Mouse (Mus musculus) liver, adult 2 months (tissue): ENCODE results near the gene Kctd2. TPM values are rescaled to one million over a fixed set of nuclear protein-coding genes. Genes with fewer than 3 reads are reported as not detected.

ENCODE experiments used
- DNase-seq: peaks from one replicate; pipeline ENCODE4 v3.0.0-alpha.2; 2011; ENCODE audit warnings: low read depth, low spot score; ENCODE audit errors: extremely low read depth
- H3K27ac ChIP-seq: fragments of 200-500 bp; replicated peaks from 2 replicates; pipeline ENCODE4 v1.5.1; 2012; ENCODE audit warnings: low read depth, mild to moderate bottlenecking, control low read depth, inconsistent platforms, low read length; ENCODE audit not compliant: insufficient read depth
- H3K27me3 ChIP-seq: fragments of 200-500 bp; 2 replicates; pipeline ENCODE4 v1.6.1; 2012; ENCODE audit warnings: mild to moderate bottlenecking, moderate library complexity, low read length, inconsistent platforms; ENCODE audit not compliant: control insufficient read depth, insufficient read depth
- H3K36me3 ChIP-seq: fragments of 200-500 bp; 2 replicates; pipeline ENCODE4 v1.6.1; 2012; ENCODE audit warnings: low read length, inconsistent platforms; ENCODE audit not compliant: control insufficient read depth, insufficient read depth
- H3K4me1 ChIP-seq: fragments of 200-500 bp; 2 replicates; pipeline ENCODE4 v1.6.1; 2011; ENCODE audit warnings: low read length; ENCODE audit not compliant: control insufficient read depth, insufficient read depth
- H3K4me3 ChIP-seq: fragments of 200-500 bp; 2 replicates; pipeline ENCODE4 v1.5.1; 2011; ENCODE audit warnings: low read depth, mild to moderate bottlenecking, control low read depth, low read length, moderate library complexity; ENCODE audit not compliant: insufficient read depth
- H3K79me2 ChIP-seq: fragments of 200-500 bp; 2 replicates; pipeline ENCODE4 v1.6.1; 2012; ENCODE audit warnings: inconsistent platforms, mild to moderate bottlenecking, low read length, moderate library complexity; ENCODE audit not compliant: control insufficient read depth, insufficient read depth
- H3K9ac ChIP-seq: fragments of 200-500 bp; 2 replicates; pipeline ENCODE4 v1.6.1; 2012; ENCODE audit warnings: low read depth, mild to moderate bottlenecking, control low read depth, inconsistent platforms, low read length
- CTCF ChIP-seq: fragments of 200-500 bp; IDR thresholded peaks from 2 replicates; pipeline ENCODE4 v1.5.1; 2011; ENCODE audit warnings: low read depth, low read length, control low read depth
- POLR2A ChIP-seq: fragments of 200-500 bp; IDR thresholded peaks from 2 replicates; pipeline ENCODE4 v1.6.1; 2011; ENCODE audit warnings: low read length, control low read depth; ENCODE audit not compliant: insufficient read depth; ENCODE audit errors: extremely low read depth
- WGBS: fragments of 180-500 bp; shearing (Covaris S2); methylation state at CpG from one replicate; pipeline ENCODE4 v1.1.7; 2018; 5-methylcytosine and 5-hydroxymethylcytosine counted together
- polyA plus RNA-seq: library from polyadenylated mRNA; depleted of rRNA; stranded (reverse); fragments of >200 nt; gene quantifications from 2 replicates; pipeline ENCODE4 v1.2.3, GENCODE M21; 2012
- total RNA-seq: library from RNA; depleted of rRNA; stranded (reverse); fragments of >200 nt; gene quantifications from 2 replicates; pipeline ENCODE4 v1.2.3, GENCODE M21; 2014

Gene Kctd2
- total and polyA plus RNA-seq, 2 experiments = 10.0 to 21.1 TPM

- 2% methylated on average over 30 of the region's 30 CpGs for WGBS
- H3K27me3 ChIP-seq = no peaks in the 10 kb centered on the region
- H3K4me3 ChIP-seq = peak overlapping the region; percentile 54
- no peaks in the 10 kb centered on the region for H3K36me3 ChIP-seq
- peak; percentile 39 for DNase-seq
- TF ChIP-seq CTCF (no peak), POLR2A (no peak)
- no peaks in the 10 kb centered on the region for H3K79me2 ChIP-seq
- no peak overlapping the region for H3K27ac ChIP-seq
- H3K9ac ChIP-seq = peak overlapping the region; percentile 26; the same call in 1 of the 2 replicates
- peaks cover 3% of the 10 kb centered on the region; the same call in 1 of the 2 replicates for H3K4me1 ChIP-seq
Observed at GRCm38 (mm10) chr11:115373805-115374694, 45.9 kb upstream of the Kctd2 start.

- Histone ChIP-seq H3K27ac (no peak overlapping the region), H3K36me3 (no peaks in the 10 kb centered on the region), H3K4me1 (peaks cover 3% of the 10 kb centered on the region; the same call in 1 of the 2 replicates), H3K4me3 (no peak overlapping the region), H3K79me2 (no peaks in the 10 kb centered on the region), H3K27me3 (no peaks in the 10 kb centered on the region), H3K9ac (no peak overlapping the region)
- TF ChIP-seq POLR2A (no peak), CTCF (no peak)
- WGBS = 59% methylated on average over 12 of the region's 12 CpGs
- no peak for DNase-seq
Observed at GRCm38 (mm10) chr11:115374695-115375425, 45.1 kb upstream of the Kctd2 start.

GRCm38 (mm10) chr11:115376722-115377121, 43.2 kb upstream of the Kctd2 start:
- H3K27me3 ChIP-seq = no peaks in the 10 kb centered on the region
- TF ChIP-seq POLR2A = no peak
- TF ChIP-seq CTCF = no peak

GRCm38 (mm10) chr11:115377254-115377653, 42.7 kb upstream of the Kctd2 start:
- Histone ChIP-seq H3K4me1 (peaks cover 3% of the 10 kb centered on the region; the same call in 1 of the 2 replicates), H3K79me2 (no peaks in the 10 kb centered on the region), H3K36me3 (no peaks in the 10 kb centered on the region), H3K9ac (no peak overlapping the region), H3K27me3 (no peaks in the 10 kb centered on the region), H3K27ac (no peak overlapping the region), H3K4me3 (no peak overlapping the region)
- 92% methylated on average over 4 of the region's 4 CpGs for WGBS
- no peak for DNase-seq
- TF ChIP-seq CTCF (no peak), POLR2A (no peak)

More at GRCm38 (mm10) chr11:115376722-115377121, 43.2 kb upstream of the Kctd2 start:
- 67% methylated on average over 7 of the region's 7 CpGs for WGBS
- H3K27ac ChIP-seq = no peak overlapping the region
- no peaks in the 10 kb centered on the region for H3K36me3 ChIP-seq
- H3K79me2 ChIP-seq = no peaks in the 10 kb centered on the region
- no peak for DNase-seq
- no peak overlapping the region for H3K4me3 ChIP-seq
- H3K9ac ChIP-seq = no peak overlapping the region
- peaks cover 3% of the 10 kb centered on the region; the same call in 1 of the 2 replicates for H3K4me1 ChIP-seq

GRCm38 (mm10) chr11:115377854-115378253, 42.1 kb upstream of the Kctd2 start:
- Histone ChIP-seq H3K4me1 (peaks cover 3% of the 10 kb centered on the region; the same call in 1 of the 2 replicates), H3K27me3 (no peaks in the 10 kb centered on the region), H3K4me3 (no peak overlapping the region), H3K27ac (no peak overlapping the region), H3K79me2 (no peaks in the 10 kb centered on the region), H3K36me3 (no peaks in the 10 kb centered on the region), H3K9ac (no peak overlapping the region)
- TF ChIP-seq CTCF = no peak
- TF ChIP-seq POLR2A = no peak
- 92% methylated on average over 7 of the region's 7 CpGs for WGBS
- DNase-seq = no peak

GRCm38 (mm10) chr11:115381276-115381675, 38.7 kb upstream of the Kctd2 start:
- no peaks in the 10 kb centered on the region for H3K27me3 ChIP-seq
- H3K79me2 ChIP-seq = no peaks in the 10 kb centered on the region
- H3K4me1 ChIP-seq = 0 out of 2 replicates have a peak, but pooled peaks cover 3% of the 10 kb centered on the region
- no peak for DNase-seq
- TF ChIP-seq CTCF = no peak
- 0 out of 2 replicates have a peak overlapping the region, but pooled peaks have one; percentile 15 for H3K27ac ChIP-seq
- H3K36me3 ChIP-seq = no peaks in the 10 kb centered on the region
- H3K4me3 ChIP-seq = no peak overlapping the region
- 40% methylated on average over 9 of the region's 9 CpGs for WGBS
- H3K9ac ChIP-seq = no peak overlapping the region
